Mouse (Mus musculus) MEL (cell line): ENCODE results near the gene Ssh2. TPM values are rescaled to one million over a fixed set of nuclear protein-coding genes. Genes with fewer than 3 reads are reported as not detected.

Experiments used
- DNase-seq: peaks from one replicate; pipeline ENCODE4 v3.0.0; 2011; ENCODE audit warnings: low read depth, low spot score
- H3K27ac ChIP-seq: 2 replicates; pipeline ENCODE4 v1.5.1; 2012; ENCODE audit warnings: low read depth, mild to moderate bottlenecking, control low read depth, low read length, moderate library complexity; ENCODE audit not compliant: control insufficient read depth
- H3K27me3 ChIP-seq, 2 experiments: fragments of 150-350 bp in 1 of 2; sonication (generic) in 1 of 2; 2 replicates each; pipeline ENCODE4 v1.6.1; 2012; ENCODE audit warnings: low read length in 2 of 2, mild to moderate bottlenecking in 2 of 2, improper control_type of control experiment in 1 of 2, moderate library complexity in 1 of 2; ENCODE audit not compliant: insufficient read depth in 2 of 2, control insufficient read depth in 1 of 2
- H3K36me3 ChIP-seq, 2 experiments: 2 replicates each; pipeline ENCODE4 v1.6.1; 2012 to 2014; ENCODE audit warnings: low read length in 2 of 2, improper control_type of control experiment in 1 of 2, inconsistent platforms in 1 of 2, mild to moderate bottlenecking in 1 of 2; ENCODE audit not compliant: insufficient read depth in 2 of 2, control insufficient read depth in 1 of 2
- H3K4me1 ChIP-seq, 2 experiments: fragments of 150-350 bp in 1 of 2; sonication (generic) in 1 of 2; 2 replicates each; pipeline ENCODE4 v1.6.1; 2012; ENCODE audit warnings: low read length in 2 of 2, improper control_type of control experiment in 1 of 2, mild to moderate bottlenecking in 1 of 2; ENCODE audit not compliant: insufficient read depth in 2 of 2, control insufficient read depth in 1 of 2
- H3K4me3 ChIP-seq, 2 experiments: fragments of 150-350 bp in 1 of 2; sonication (generic) in 1 of 2; 2 replicates each; pipeline ENCODE4 v1.5.1; 2012; ENCODE audit warnings: low read depth in 2 of 2, low read length in 2 of 2, mild to moderate bottlenecking in 2 of 2, moderate library complexity in 2 of 2, control low read depth in 1 of 2, improper control_type of control experiment in 1 of 2; ENCODE audit not compliant: control insufficient read depth in 1 of 2, insufficient read depth in 1 of 2
- H3K79me2 ChIP-seq: 2 replicates; pipeline ENCODE4 v1.6.1; 2012; ENCODE audit warnings: mild to moderate bottlenecking, low read length, moderate library complexity; ENCODE audit not compliant: control insufficient read depth, poor library complexity, insufficient read depth
- H3K9ac ChIP-seq: 2 replicates; pipeline ENCODE4 v1.6.1; 2012; ENCODE audit warnings: low read depth, mild to moderate bottlenecking, control low read depth, low read length, moderate library complexity; ENCODE audit not compliant: control insufficient read depth, poor library complexity, severe bottlenecking
- H3K9me3 ChIP-seq: fragments of 150-350 bp; sonication (generic); replicated peaks from 2 replicates; pipeline ENCODE4 v1.6.1; 2012; ENCODE audit warnings: mild to moderate bottlenecking, low read length, improper control_type of control experiment, moderate library complexity; ENCODE audit not compliant: insufficient read depth
- BHLHE40 ChIP-seq: IDR thresholded peaks from 2 replicates; pipeline ENCODE4 v1.6.1; 2012; ENCODE audit warnings: low read depth, mild to moderate bottlenecking, inconsistent platforms, low read length, improper control_type of control experiment, borderline replicate concordance
- CHD1 ChIP-seq: IDR thresholded peaks from 2 replicates; pipeline ENCODE4 v1.6.1; 2012; ENCODE audit warnings: low read depth, mild to moderate bottlenecking, inconsistent platforms, low read length, improper control_type of control experiment
- CTCF ChIP-seq, 3 experiments: IDR thresholded peaks in 2 of 3; conservative IDR thresholded peaks in 1 of 3; 2 replicates each; pipeline ENCODE4 v1.5.1; 2011 to 2012; ENCODE audit warnings: low read length in 3 of 3, low read depth in 2 of 3, mild to moderate bottlenecking in 2 of 3, improper control_type of control experiment in 1 of 3, inconsistent platforms in 1 of 3, mixed read lengths in 1 of 3, moderate library complexity in 1 of 3; ENCODE audit not compliant: control insufficient read depth in 1 of 3, insufficient read depth in 1 of 3, poor library complexity in 1 of 3, severe bottlenecking in 1 of 3
- ELF1 ChIP-seq: IDR thresholded peaks from 2 replicates; pipeline ENCODE4 v1.6.1; 2014; ENCODE audit warnings: low read depth, mild to moderate bottlenecking, inconsistent platforms, low read length, improper control_type of control experiment, moderate library complexity
- EP300 ChIP-seq, 2 experiments: IDR thresholded peaks; 2 replicates each; pipeline ENCODE4 v1.6.1; 2011; ENCODE audit warnings: improper control_type of control experiment in 2 of 2, low read length in 2 of 2, low read depth in 1 of 2, mild to moderate bottlenecking in 1 of 2
- GABPA ChIP-seq: IDR thresholded peaks from 2 replicates; pipeline ENCODE4 v1.6.1; 2012; ENCODE audit warnings: low read depth, mild to moderate bottlenecking, inconsistent platforms, low read length, improper control_type of control experiment, moderate library complexity
- JUND ChIP-seq: IDR thresholded peaks from 2 replicates; pipeline ENCODE4 v1.6.1; 2011; ENCODE audit warnings: low read depth, mild to moderate bottlenecking, improper control_type of control experiment, low read length
- MAFK ChIP-seq: IDR thresholded peaks from 2 replicates; pipeline ENCODE4 v1.6.1; 2011; ENCODE audit warnings: low read depth, mild to moderate bottlenecking, low read length, improper control_type of control experiment, borderline replicate concordance
- MAX ChIP-seq: IDR thresholded peaks from 2 replicates; pipeline ENCODE4 v1.6.1; 2011; ENCODE audit warnings: low read length, improper control_type of control experiment
- MEF2A ChIP-seq: IDR thresholded peaks from 2 replicates; pipeline ENCODE4 v1.6.1; 2014; ENCODE audit warnings: low read depth, mild to moderate bottlenecking, inconsistent platforms, low read length, improper control_type of control experiment; ENCODE audit not compliant: poor library complexity, insufficient replicate concordance, severe bottlenecking; ENCODE audit errors: extremely low read depth
- MXI1 ChIP-seq: IDR thresholded peaks from 2 replicates; pipeline ENCODE4 v1.6.1; 2011; ENCODE audit warnings: mild to moderate bottlenecking, low read depth, low read length, improper control_type of control experiment
- MYB ChIP-seq: IDR thresholded peaks from 2 replicates; pipeline ENCODE4 v1.6.1; 2011; ENCODE audit warnings: mild to moderate bottlenecking, low read depth, low read length, improper control_type of control experiment
- MYC ChIP-seq: IDR thresholded peaks from 2 replicates; pipeline ENCODE4 v1.6.1; 2011; ENCODE audit warnings: low read depth, mild to moderate bottlenecking, low read length, improper control_type of control experiment, moderate library complexity
- NELFE ChIP-seq: IDR thresholded peaks from 2 replicates; pipeline ENCODE4 v1.6.1; 2011; ENCODE audit warnings: low read depth, low read length, improper control_type of control experiment
- NRF1 ChIP-seq: IDR thresholded peaks from 2 replicates; pipeline ENCODE4 v1.6.1; 2014; ENCODE audit warnings: low read depth, mild to moderate bottlenecking, inconsistent platforms, low read length, improper control_type of control experiment, moderate library complexity; ENCODE audit not compliant: poor library complexity, insufficient read depth, severe bottlenecking
- POLR2A ChIP-seq, 2 experiments: IDR thresholded peaks; 2 replicates each; pipeline ENCODE4 v1.6.1; 2011 to 2012; ENCODE audit warnings: low read length in 2 of 2, mild to moderate bottlenecking in 2 of 2, control low read depth in 1 of 2, improper control_type of control experiment in 1 of 2, low read depth in 1 of 2, moderate library complexity in 1 of 2; ENCODE audit not compliant: control insufficient read depth in 1 of 2, insufficient read depth in 1 of 2, poor library complexity in 1 of 2
- RAD21 ChIP-seq: IDR thresholded peaks from 2 replicates; pipeline ENCODE4 v1.6.1; 2011; ENCODE audit warnings: mild to moderate bottlenecking, low read depth, low read length, improper control_type of control experiment
- SIN3A ChIP-seq: IDR thresholded peaks from 2 replicates; pipeline ENCODE4 v1.6.1; 2012; ENCODE audit warnings: low read length, improper control_type of control experiment, inconsistent platforms
- SMC3 ChIP-seq: IDR thresholded peaks from 2 replicates; pipeline ENCODE4 v1.6.1; 2011; ENCODE audit warnings: low read depth, low read length, improper control_type of control experiment
- TBP ChIP-seq: IDR thresholded peaks from 2 replicates; pipeline ENCODE4 v1.8.0; 2011; ENCODE audit warnings: low read depth, low read length, improper control_type of control experiment
- TCF12 ChIP-seq: IDR thresholded peaks from 2 replicates; pipeline ENCODE4 v1.6.1; 2014; ENCODE audit warnings: low read depth, mild to moderate bottlenecking, inconsistent platforms, low read length, improper control_type of control experiment, moderate library complexity
- USF2 ChIP-seq, 2 experiments: IDR thresholded peaks; 2 replicates each; pipeline ENCODE4 v1.6.1; 2011 to 2012; ENCODE audit warnings: improper control_type of control experiment in 2 of 2, low read length in 2 of 2, borderline replicate concordance in 1 of 2, inconsistent platforms in 1 of 2, low read depth in 1 of 2, mild to moderate bottlenecking in 1 of 2; ENCODE audit not compliant: insufficient read depth in 1 of 2
- ZC3H11A ChIP-seq: IDR thresholded peaks from 2 replicates; pipeline ENCODE4 v1.6.1; 2012; ENCODE audit warnings: low read depth, mild to moderate bottlenecking, inconsistent platforms, low read length, improper control_type of control experiment
- ZKSCAN1 ChIP-seq: IDR thresholded peaks from 2 replicates; pipeline ENCODE4 v1.6.1; 2012; ENCODE audit warnings: low read depth, mild to moderate bottlenecking, inconsistent platforms, low read length, improper control_type of control experiment, moderate library complexity
- ZMIZ1 ChIP-seq: IDR thresholded peaks from 2 replicates; pipeline ENCODE4 v1.6.1; 2012; ENCODE audit warnings: low read depth, mild to moderate bottlenecking, inconsistent platforms, low read length, improper control_type of control experiment, moderate library complexity
- ZNF384 ChIP-seq: IDR thresholded peaks from 2 replicates; pipeline ENCODE4 v1.6.1; 2012; ENCODE audit warnings: low read depth, mild to moderate bottlenecking, inconsistent platforms, low read length, improper control_type of control experiment
- polyA plus RNA-seq, 2 experiments: library from polyadenylated mRNA; stranded (reverse) in 1 of 2; unstranded in 1 of 2; fragments of >175 nt in 1 of 2; fragments of >200 nt in 1 of 2; gene quantifications; 2 replicates each; pipeline versions ENCODE4 v1.2.1 to v1.2.4; 2012; ENCODE audit warnings: low replicate concordance in 2 of 2, low read depth in 1 of 2; ENCODE audit not compliant: insufficient read length in 2 of 2, insufficient read depth in 1 of 2, missing spikeins in 1 of 2
- total RNA-seq: library from RNA; depleted of rRNA; stranded (reverse); fragments of 300-350 nt; gene quantifications from 2 replicates; pipeline ENCODE4 v1.2.3, GENCODE M21; 2012

Gene Ssh2
- total and polyA plus RNA-seq, 3 experiments = 6.3 to 29.2 (median 16.5) TPM

DNA sequence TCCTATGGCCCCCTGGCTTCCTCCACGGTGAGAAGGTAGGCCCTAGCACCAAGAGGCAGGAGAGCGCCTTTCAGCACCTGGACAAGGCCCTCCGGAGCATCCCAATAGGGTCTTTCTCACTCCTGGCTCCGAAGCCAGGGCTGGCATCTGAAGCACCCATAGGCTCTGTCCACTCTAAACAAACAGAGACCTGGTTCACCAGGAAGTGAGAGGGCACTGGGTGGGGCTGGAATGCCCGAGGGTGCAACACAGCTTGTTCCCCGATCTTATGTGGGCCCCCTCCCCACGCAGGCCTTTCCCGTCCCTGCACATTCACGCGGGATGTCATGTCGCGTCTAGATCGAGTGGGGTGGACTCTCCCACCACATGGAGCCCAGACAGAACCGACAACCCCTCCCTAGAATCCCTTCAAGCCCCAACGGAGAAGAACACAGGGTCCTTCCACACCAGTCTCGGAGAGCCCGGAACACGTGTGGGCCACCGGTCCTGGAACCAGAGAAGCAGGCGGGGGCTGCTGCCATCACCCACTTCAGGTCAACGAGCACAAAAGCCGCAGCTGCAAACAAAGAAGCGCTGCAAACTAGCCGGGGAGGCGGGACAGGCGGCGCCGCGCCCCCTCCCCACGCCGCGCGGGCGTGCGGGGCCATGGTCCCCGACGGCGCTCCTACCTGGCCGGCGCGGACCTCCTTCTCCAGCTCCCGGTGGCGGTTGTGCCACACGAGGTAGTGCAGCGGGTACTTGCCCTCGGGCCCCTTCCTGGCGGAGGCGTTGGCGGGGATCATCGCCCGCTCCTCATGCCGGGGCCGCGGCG, 272.9 kb downstream of the Ssh2 start:
- Histone ChIP-seq H3K79me2 (peaks cover 54% of the 10 kb centered on the region), H3K9ac (peak overlapping the region; percentile 87), H3K4me1 (peaks cover 2 to 32% of the 10 kb centered on the region in 2 experiments; a peak in 3 of 4 replicates), H3K36me3 (peaks cover 0 to 28% of the 10 kb centered on the region in 2 experiments; a peak in 2 of 4 replicates), H3K27me3 (no peaks in the 10 kb centered on the region), H3K9me3 (no peaks in the 10 kb centered on the region), H3K27ac (no peak overlapping the region), H3K4me3 (peak overlapping the region; percentile 79 to 91)
- TF ChIP-seq SIN3A (peak; percentile 74), ZC3H11A (no peak), MXI1 (peak; percentile 52; the same call in 1 of the 2 replicates), MAFK (no peak), RAD21 (no peak), MAX (peak; percentile 30; the same call in 1 of the 2 replicates), POLR2A (IDR thresholded peaks at IDR 0.05; ENCODE audit: control insufficient read depth in 1 of 2, insufficient read depth in 1 of 2, low read depth in 1 of 2, low read length in 2 of 2, poor library complexity in 1 of 2) (0 out of 4 replicates have a peak, but pooled peaks of 1 of the 2 experiments have one; percentile 9), CTCF (IDR thresholded peaks at IDR 0.05 in 2 of 3, conservative IDR thresholded peaks at IDR 0.05 in 1 of 3; ENCODE audit: control insufficient read depth in 1 of 3, insufficient read depth in 1 of 3, low read depth in 2 of 3, low read length in 3 of 3, poor library complexity in 1 of 3, severe bottlenecking in 1 of 3) (peak in 1 of 3 experiments; percentile 3; a peak in 1 of 6 replicates)
- DNase-seq = peak; percentile 57

DNA sequence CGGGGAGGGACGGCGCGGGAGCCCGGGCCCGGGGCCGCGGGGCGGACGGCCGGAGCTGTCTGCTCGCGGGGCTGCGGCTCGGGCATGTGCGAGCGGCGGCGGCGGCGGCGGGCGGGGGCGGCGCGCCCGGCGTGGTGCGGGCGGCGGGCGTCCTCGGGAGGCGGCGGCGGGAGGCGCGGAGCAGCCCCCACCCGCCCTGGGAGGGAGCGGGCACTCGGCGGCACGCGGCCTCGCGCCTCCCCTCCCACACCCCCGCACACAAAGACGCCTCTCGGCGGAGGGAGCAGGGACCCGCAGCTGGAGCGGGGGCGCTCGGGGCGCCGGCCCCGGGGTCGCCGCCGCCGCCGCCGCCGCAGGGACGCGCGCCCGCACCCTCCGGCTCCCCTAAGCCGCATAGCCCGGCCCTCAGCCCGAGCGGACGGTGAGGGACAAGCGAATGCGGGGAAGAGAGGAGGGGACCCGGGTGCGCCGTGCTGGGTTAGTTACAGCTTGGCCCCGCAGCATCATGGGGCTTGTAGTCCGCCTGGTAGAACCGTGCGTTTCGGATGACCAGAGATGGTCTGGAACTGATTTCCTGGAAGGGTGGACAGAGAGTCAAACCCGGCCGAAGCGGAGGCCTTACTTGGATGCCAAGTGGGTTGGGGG, 273.6 kb downstream of the Ssh2 start, which contains the start of gene Ankrd13b:
Gene Ankrd13b, minus strand, starts transcription at position 88 of the 645 bp plus-strand sequence.
- Histone ChIP-seq H3K4me1 (peaks cover 2 to 38% of the 10 kb centered on the region in 2 experiments; a peak in 3 of 4 replicates), H3K79me2 (peaks cover 58% of the 10 kb centered on the region), H3K27ac (no peak within 1 kb of the TSS), H3K27me3 (no peaks in the 10 kb centered on the region), H3K4me3 (peak within 1 kb of the TSS; percentile 79 to 91), H3K9ac (peak within 1 kb of the TSS; percentile 87), H3K9me3 (no peaks in the 10 kb centered on the region), H3K36me3 (peaks cover 0 to 31% of the 10 kb centered on the region in 2 experiments; a peak in 2 of 4 replicates)
- DNase-seq = peak; percentile 77
- TF ChIP-seq SMC3 = no peak
- TF ChIP-seq ZC3H11A = no peak
- 0 out of 4 replicates have a peak, but pooled peaks of 1 of the 2 experiments have one; percentile 36 for TF ChIP-seq POLR2A (IDR thresholded peaks at IDR 0.05; ENCODE audit: control insufficient read depth in 1 of 2, insufficient read depth in 1 of 2, low read depth in 1 of 2, low read length in 2 of 2, poor library complexity in 1 of 2)
- 0 out of 2 replicates have a peak, but pooled peaks have one; percentile 18 for TF ChIP-seq TBP
- peak; percentile 40 for TF ChIP-seq NELFE
- TF ChIP-seq CHD1 = no peak
- TF ChIP-seq ZNF384 = no peak
- TF ChIP-seq TCF12 = no peak
- no peak for TF ChIP-seq RAD21
- TF ChIP-seq USF2 (IDR thresholded peaks at IDR 0.05; ENCODE audit: borderline replicate concordance in 1 of 2, insufficient read depth in 1 of 2, low read depth in 1 of 2, low read length in 2 of 2) = no peak
- TF ChIP-seq MYB = no peak
- no peak for TF ChIP-seq ZKSCAN1
- TF ChIP-seq ELF1 = no peak
- no peak for TF ChIP-seq BHLHE40
- TF ChIP-seq MEF2A = no peak
- 0 out of 2 replicates have a peak, but pooled peaks have one; percentile 48 for TF ChIP-seq NRF1
- no peak for TF ChIP-seq CTCF (IDR thresholded peaks at IDR 0.05 in 2 of 3, conservative IDR thresholded peaks at IDR 0.05 in 1 of 3; ENCODE audit: control insufficient read depth in 1 of 3, insufficient read depth in 1 of 3, low read depth in 2 of 3, low read length in 3 of 3, poor library complexity in 1 of 3, severe bottlenecking in 1 of 3)
- TF ChIP-seq JUND = no peak
- TF ChIP-seq MYC = no peak
- TF ChIP-seq ZMIZ1 = no peak
- TF ChIP-seq GABPA = no peak
- no peak for TF ChIP-seq EP300 (IDR thresholded peaks at IDR 0.05; ENCODE audit: low read depth in 1 of 2, low read length in 2 of 2)
